Mouse (Mus musculus): ENCODE measurements around the gene Lcmt1.
A peak's percentile ranks its signal among the peaks of the same experiment; 100 is the strongest.

DNA sequence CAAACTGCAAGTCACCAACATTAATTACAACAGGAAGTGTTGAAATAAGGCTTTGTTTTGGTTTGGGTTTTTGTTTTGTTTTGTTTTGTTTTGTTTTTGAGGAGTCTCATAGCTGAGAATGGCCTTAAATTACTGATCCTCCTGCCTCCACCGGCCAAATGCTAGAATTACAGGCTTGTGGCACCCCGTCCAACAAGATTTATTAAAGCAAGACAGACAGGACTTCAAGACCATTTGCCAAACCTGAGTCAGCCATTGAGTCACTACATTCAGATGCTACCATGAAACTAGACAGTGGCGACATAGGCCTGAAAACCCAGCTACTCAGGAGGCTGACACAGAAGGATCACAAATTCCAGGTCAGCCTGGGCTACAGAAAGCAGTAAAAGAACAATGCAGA, 1.9 kb downstream of the Lcmt1 start:
- TF ChIP-seq CTCF (IDR thresholded peaks at IDR 0.05; ENCODE audit: low read depth) = peak; percentile 54
- no peak for TF ChIP-seq EP300 (optimal IDR thresholded peaks at IDR 0.05)

All from stomach, postnatal 0 days (tissue).